Mouse (Mus musculus) lung, postnatal 10 days (tissue): Measurements from ENCODE around the gene Elovl7.

Experiments used
- DNase-seq: peaks from one replicate; pipeline ENCODE4 v3.0.0; 2021

Gene Elovl7

GRCm38 (mm10) chr13:108303841-108304240 lies 89.6 kb downstream of the Elovl7 start:
- DNase-seq, result no peak

GRCm38 (mm10) chr13:108304680-108305079 lies 90.5 kb downstream of the Elovl7 start:
- no peak for DNase-seq

GRCm38 (mm10) chr13:108315702-108316486 lies 101.7 kb downstream of the Elovl7 start, which contains the start of gene Depdc1b:
Gene Depdc1b, plus strand, starts transcription at chr13:108316332.
- DNase-seq, result peak; percentile 98

- no peak for DNase-seq
Observed at GRCm38 (mm10) chr13:108316487-108316903, 102.3 kb downstream of the Elovl7 start.

GRCm38 (mm10) chr13:108317414-108317813 lies 103.2 kb downstream of the Elovl7 start:
- no peak for DNase-seq

- DNase-seq, result no peak
Observed at GRCm38 (mm10) chr13:108319028-108319427, 104.8 kb downstream of the Elovl7 start.

- DNase-seq, result no peak
Observed at GRCm38 (mm10) chr13:108320216-108320615, 106.0 kb downstream of the Elovl7 start.

- DNase-seq, result no peak
Observed at GRCm38 (mm10) chr13:108322466-108322865, 108.3 kb downstream of the Elovl7 start.

GRCm38 (mm10) chr13:108323317-108323716 lies 109.1 kb downstream of the Elovl7 start:
- DNase-seq, result no peak

GRCm38 (mm10) chr13:108323866-108324829 lies 109.9 kb downstream of the Elovl7 start:
- no peak for DNase-seq

- no peak for DNase-seq
Observed at GRCm38 (mm10) chr13:108325871-108326270, 111.7 kb downstream of the Elovl7 start.

- DNase-seq, result no peak
Observed at GRCm38 (mm10) chr13:108326351-108326750, 112.1 kb downstream of the Elovl7 start.

GRCm38 (mm10) chr13:108327047-108327446 lies 112.8 kb downstream of the Elovl7 start:
- no peak for DNase-seq

GRCm38 (mm10) chr13:108328406-108329180 lies 114.4 kb downstream of the Elovl7 start:
- DNase-seq, result no peak

GRCm38 (mm10) chr13:108329693-108330092 lies 115.5 kb downstream of the Elovl7 start:
- DNase-seq, result no peak
